Mouse (Mus musculus) bone marrow, adult 2 months (tissue): Measurements from ENCODE around the gene 1700028J19Rik. TPM values are rescaled to one million over a fixed set of nuclear protein-coding genes. Genes with fewer than 3 reads are reported as not detected.
"Not testable (repeated sequence)": the region's sequence is repeated elsewhere in the genome, so short reads cannot be mapped to it uniquely, and the experiment has no call there.

Experiments
- H3K27ac ChIP-seq: fragments of 200-500 bp; 2 replicates; pipeline ENCODE4 v1.5.1; 2012; ENCODE audit warnings: low read depth, mild to moderate bottlenecking, control low read depth, inconsistent platforms, low read length; ENCODE audit not compliant: control insufficient read depth, poor library complexity, insufficient read depth
- H3K4me1 ChIP-seq: fragments of 200-500 bp; 2 replicates; pipeline ENCODE4 v1.6.1; 2011; ENCODE audit warnings: low read length; ENCODE audit not compliant: control insufficient read depth, insufficient read depth
- H3K4me3 ChIP-seq: fragments of 200-500 bp; replicated peaks from 2 replicates; pipeline ENCODE3; 2011; ENCODE audit warnings: mild to moderate bottlenecking, low read depth, low read length, control low read depth; ENCODE audit not compliant: control insufficient read depth
- CTCF ChIP-seq: fragments of 200-500 bp; IDR thresholded peaks from 2 replicates; pipeline ENCODE4 v1.5.1; 2011; ENCODE audit warnings: low read length, control low read depth; ENCODE audit not compliant: control insufficient read depth, insufficient read depth
- POLR2A ChIP-seq: fragments of 200-500 bp; IDR thresholded peaks from 2 replicates; pipeline ENCODE4 v1.6.1; 2011; ENCODE audit warnings: low read depth, mild to moderate bottlenecking, control low read depth, low read length, borderline replicate concordance; ENCODE audit not compliant: control insufficient read depth
- WGBS: fragments of 180-500 bp; shearing (Covaris S2); methylation state at CpG from one replicate; pipeline ENCODE4 v1.1.7; 2018; 5-methylcytosine and 5-hydroxymethylcytosine counted together
- polyA plus RNA-seq: library from polyadenylated mRNA; stranded (reverse); fragments of >200 nt; gene quantifications from 2 replicates; pipeline ENCODE4 v1.2.4, GENCODE M21; 2011; ENCODE audit warnings: low replicate concordance; ENCODE audit not compliant: missing spikeins, insufficient read depth, insufficient read length

The 1700028J19Rik gene
- polyA plus RNA-seq, 1 experiment = 2.0 TPM

- TF ChIP-seq POLR2A (no peak), CTCF (no peak)
- Histone ChIP-seq H3K4me1 (no peaks in the 10 kb centered on the region), H3K27ac (no peak within 1 kb of the TSS), H3K4me3 (no peak within 1 kb of the TSS)
- WGBS = 34% methylated on average over 5 of the region's 5 CpGs
Measured at GRCm38 (mm10) chr7:44261147-44261546, 14.7 kb upstream of the 1700028J19Rik start, which contains the start of gene Gm15517. Gene Gm15517, plus strand, starts transcription at chr7:44261447.

- H3K4me3 ChIP-seq = no peak overlapping the region
- H3K4me1 ChIP-seq = no peaks in the 10 kb centered on the region
- 72% methylated on average over 6 of the region's 6 CpGs for WGBS
- TF ChIP-seq CTCF (no peak), POLR2A (no peak)
- no peak overlapping the region for H3K27ac ChIP-seq
Measured at GRCm38 (mm10) chr7:44260410-44260809, 13.9 kb upstream of the 1700028J19Rik start.

- H3K4me1 ChIP-seq = no peaks in the 10 kb centered on the region
- TF ChIP-seq POLR2A (no peak), CTCF (no peak)
- H3K27ac ChIP-seq = no peak within 1 kb of the TSS
- 77% methylated on average over 4 of the region's 4 CpGs for WGBS
- H3K4me3 ChIP-seq = no peak within 1 kb of the TSS
Measured at GRCm38 (mm10) chr7:44257278-44257677, 10.8 kb upstream of the 1700028J19Rik start, which contains the start of gene Acp4. Gene Acp4, minus strand, starts transcription at chr7:44257378.

GRCm38 (mm10) chr7:44254930-44255329 is 8.4 kb upstream of the 1700028J19Rik start:
- H3K27ac ChIP-seq = no peak overlapping the region
- 57% methylated on average over 6 of the region's 6 CpGs for WGBS
- no peak overlapping the region for H3K4me3 ChIP-seq
- TF ChIP-seq CTCF (no peak), POLR2A (no peak)
- H3K4me1 ChIP-seq = no peaks in the 10 kb centered on the region

- WGBS = 82% methylated on average over 15 of the region's 15 CpGs
- H3K4me1 ChIP-seq = no peaks in the 10 kb centered on the region
- TF ChIP-seq CTCF (no peak), POLR2A (no peak)
- no peak overlapping the region for H3K4me3 ChIP-seq
- H3K27ac ChIP-seq = no peak overlapping the region
Measured at GRCm38 (mm10) chr7:44253023-44253616, 6.6 kb upstream of the 1700028J19Rik start.

- WGBS = 83% methylated on average over 17 of the region's 17 CpGs
- H3K27ac ChIP-seq, H3K4me3 ChIP-seq, H3K4me1 ChIP-seq: not testable (repeated sequence)
Measured at GRCm38 (mm10) chr7:44250732-44251275, 4.3 kb upstream of the 1700028J19Rik start.

- TF ChIP-seq POLR2A (no peak), CTCF (no peak)
- Histone ChIP-seq H3K4me1 (no peaks in the 10 kb centered on the region; the same call in 1 of the 2 replicates), H3K27ac (no peak overlapping the region), H3K4me3 (no peak overlapping the region)
- WGBS = 83% methylated on average over 4 of the region's 4 CpGs
Measured at GRCm38 (mm10) chr7:44249248-44249647, 2.8 kb upstream of the 1700028J19Rik start.

GRCm38 (mm10) chr7:44247971-44248370 is 1.5 kb upstream of the 1700028J19Rik start:
- Histone ChIP-seq H3K27ac (no peak overlapping the region), H3K4me1 (no peaks in the 10 kb centered on the region; the same call in 1 of the 2 replicates), H3K4me3 (no peak overlapping the region)
- no peak for TF ChIP-seq CTCF
- no peak for TF ChIP-seq POLR2A
- WGBS = 92% methylated on average over 2 of the region's 2 CpGs

GRCm38 (mm10) chr7:44246984-44247470 is 532 bp upstream of the 1700028J19Rik start:
- Histone ChIP-seq H3K27ac (peak overlapping the region; percentile 82), H3K4me1 (no peaks in the 10 kb centered on the region; the same call in 1 of the 2 replicates), H3K4me3 (peak overlapping the region; percentile 98)
- no peak for TF ChIP-seq POLR2A
- TF ChIP-seq CTCF = no peak
- WGBS = under 1% methylated on average over 23 of the region's 23 CpGs
